Mouse (Mus musculus) spleen, postnatal 36 days (tissue): ENCODE data around the gene Cep63.
A peak's percentile ranks its signal among the peaks of the same experiment; 100 is the strongest.

ENCODE experiments used
- DNase-seq, 2 experiments: peaks; one replicate each; pipeline ENCODE4 v3.0.0; 2022; ENCODE audit warnings: low spot score in 2 of 2, mixed read lengths in 1 of 2

Gene Cep63

GRCm38 (mm10) chr9:102625983-102626838 lies at the start of gene Cep63, which contains the start of gene Anapc13:
Cep63 (minus strand) TSS chr9:102626534.
Anapc13 (plus strand) TSS chr9:102626296.
- peak; percentile 96 to 98 for DNase-seq

GRCm38 (mm10) chr9:102675922-102676321 lies 49.6 kb upstream of the Cep63 start:
- no peak for DNase-seq

- no peak for DNase-seq
Observed at GRCm38 (mm10) chr9:102673381-102673780, 47.0 kb upstream of the Cep63 start.

- no peak for DNase-seq
Observed at GRCm38 (mm10) chr9:102668906-102669305, 42.6 kb upstream of the Cep63 start.

- no peak for DNase-seq
Observed at GRCm38 (mm10) chr9:102668115-102668514, 41.8 kb upstream of the Cep63 start.

- no peak for DNase-seq
Observed at GRCm38 (mm10) chr9:102656355-102657095, 30.2 kb upstream of the Cep63 start.

GRCm38 (mm10) chr9:102651199-102651720 lies 24.9 kb upstream of the Cep63 start:
- no peak for DNase-seq

GRCm38 (mm10) chr9:102650637-102651036 lies 24.3 kb upstream of the Cep63 start:
- DNase-seq = no peak

GRCm38 (mm10) chr9:102649917-102650527 lies 23.7 kb upstream of the Cep63 start:
- no peak for DNase-seq

GRCm38 (mm10) chr9:102647010-102647409 lies 20.7 kb upstream of the Cep63 start:
- DNase-seq = no peak

- DNase-seq = no peak
Observed at GRCm38 (mm10) chr9:102645119-102645695, 18.9 kb upstream of the Cep63 start.

- DNase-seq = no peak
Observed at GRCm38 (mm10) chr9:102643486-102644101, 17.3 kb upstream of the Cep63 start.

- DNase-seq = no peak
Observed at GRCm38 (mm10) chr9:102643071-102643485, 16.7 kb upstream of the Cep63 start.

- no peak for DNase-seq
Observed at GRCm38 (mm10) chr9:102641531-102641930, 15.2 kb upstream of the Cep63 start.

GRCm38 (mm10) chr9:102639510-102639909 lies 13.2 kb upstream of the Cep63 start:
- DNase-seq = no peak

- DNase-seq = no peak
Observed at GRCm38 (mm10) chr9:102638963-102639362, 12.6 kb upstream of the Cep63 start.

- DNase-seq = no peak
Observed at GRCm38 (mm10) chr9:102637115-102637514, 10.8 kb upstream of the Cep63 start.

- DNase-seq = peak; percentile 8 to 39
Observed at GRCm38 (mm10) chr9:102636553-102636952, 10.2 kb upstream of the Cep63 start.

- DNase-seq = no peak
Observed at GRCm38 (mm10) chr9:102634453-102634852, 8.1 kb upstream of the Cep63 start.

- peak; percentile 43 to 48 for DNase-seq
Observed at GRCm38 (mm10) chr9:102632923-102633537, 6.7 kb upstream of the Cep63 start.

- peak in 1 of 2 experiments; percentile 6 for DNase-seq
Observed at GRCm38 (mm10) chr9:102632173-102632572, 5.8 kb upstream of the Cep63 start.
